Mouse (Mus musculus) neural tube, embryonic 13.5 days (tissue): ENCODE measurements around the gene Bloc1s3. TPM values are rescaled to one million over a fixed set of nuclear protein-coding genes. Genes with fewer than 3 reads are reported as not detected.
A peak's percentile ranks its signal among the peaks of the same experiment; 100 is the strongest.

Experiments
- ATAC-seq: fragments of 200-750 bp; cut with Nextera tagmentation; 2 replicates; pipeline ENCODE4 v1.8.0; 2017; ENCODE audit warnings: low read depth, mild to moderate bottlenecking, moderate TSS enrichment, moderate library complexity
- H3K27ac ChIP-seq: fragments of 300-500 bp; sonication (generic); replicated peaks from 2 replicates; pipeline ENCODE4 v1.5.1; 2015; ENCODE audit warnings: moderate library complexity, mild to moderate bottlenecking, inconsistent platforms
- H3K27me3 ChIP-seq: fragments of 300-500 bp; sonication (generic); 2 replicates; pipeline ENCODE4 v1.6.1; 2015; ENCODE audit warnings: mild to moderate bottlenecking, inconsistent platforms
- H3K36me3 ChIP-seq: fragments of 300-500 bp; sonication (generic); 2 replicates; pipeline ENCODE4 v1.6.1; 2015; ENCODE audit warnings: mild to moderate bottlenecking, inconsistent platforms
- H3K4me1 ChIP-seq: fragments of 300-500 bp; sonication (generic); replicated peaks from 2 replicates; pipeline ENCODE4 v1.6.1; 2015; ENCODE audit warnings: inconsistent platforms
- H3K4me2 ChIP-seq: fragments of 300-500 bp; sonication (generic); 2 replicates; pipeline ENCODE4 v1.6.1; 2015; ENCODE audit warnings: inconsistent platforms, mild to moderate bottlenecking, moderate library complexity
- H3K4me3 ChIP-seq: fragments of 300-500 bp; sonication (generic); 2 replicates; pipeline ENCODE4 v1.5.1; 2015; ENCODE audit warnings: mild to moderate bottlenecking, inconsistent platforms
- H3K9ac ChIP-seq: fragments of 300-500 bp; sonication (generic); 2 replicates; pipeline ENCODE4 v1.6.1; 2015; ENCODE audit warnings: moderate library complexity, mild to moderate bottlenecking, inconsistent platforms
- H3K9me3 ChIP-seq: fragments of 300-500 bp; sonication (generic); 2 replicates; pipeline ENCODE4 v1.6.1; 2016; ENCODE audit warnings: inconsistent platforms
- WGBS: fragments of 180-500 bp; shearing (Covaris S2); methylation state at CpG from one replicate; pipeline ENCODE4 v1.1.7; 2015; 5-methylcytosine and 5-hydroxymethylcytosine counted together
- polyA plus RNA-seq: library from polyadenylated mRNA; unstranded; fragments of >200 nt; fragmentation: Nextera tagmentation; extraction: Ambion mirVana; gene quantifications from 2 replicates; pipeline ENCODE4 v1.2.1, GENCODE M21; 2015

Gene Bloc1s3
- polyA plus RNA-seq: 3.5 and 3.6 TPM in 2 replicates

GRCm38 (mm10) chr7:19508150-19508923 is at the start of gene Bloc1s3, which contains the start of gene Trappc6a:
Bloc1s3 (minus strand) TSS chr7:19508367.
Trappc6a (plus strand) TSS chr7:19508395.
- no peaks in the 10 kb centered on the region for H3K27me3 ChIP-seq
- ATAC-seq: peak; percentile 95
- no peaks in the 10 kb centered on the region for H3K9me3 ChIP-seq
- peak within 1 kb of the TSS; percentile 78 for H3K27ac ChIP-seq
- H3K36me3 ChIP-seq: no peaks in the 10 kb centered on the region
- peak within 1 kb of the TSS; percentile 77 for H3K9ac ChIP-seq
- peak within 1 kb of the TSS; percentile 61 for H3K4me3 ChIP-seq
- H3K4me1 ChIP-seq: peaks cover 25% of the 10 kb centered on the region
- under 1% methylated on average over 56 of the region's 56 CpGs for WGBS
- peak within 1 kb of the TSS; percentile 84 for H3K4me2 ChIP-seq

GRCm38 (mm10) chr7:19557086-19557485 is 48.9 kb upstream of the Bloc1s3 start:
- 100% methylated on average over 2 of the region's 2 CpGs for WGBS
- H3K4me2 ChIP-seq: no peak overlapping the region
- no peak overlapping the region; the same call in 1 of the 2 replicates for H3K9ac ChIP-seq
- no peak for ATAC-seq
- H3K4me3 ChIP-seq: no peak overlapping the region
- H3K27me3 ChIP-seq: no peaks in the 10 kb centered on the region
- H3K4me1 ChIP-seq: peaks cover 69% of the 10 kb centered on the region
- H3K27ac ChIP-seq: no peak overlapping the region
- no peaks in the 10 kb centered on the region for H3K9me3 ChIP-seq
- peaks cover 24% of the 10 kb centered on the region; the same call in 1 of the 2 replicates for H3K36me3 ChIP-seq

- no peaks in the 10 kb centered on the region for H3K9me3 ChIP-seq
- no peak overlapping the region for H3K4me2 ChIP-seq
- H3K4me3 ChIP-seq: no peak overlapping the region
- peaks cover 24% of the 10 kb centered on the region; the same call in 1 of the 2 replicates for H3K36me3 ChIP-seq
- no peak for ATAC-seq
- no peaks in the 10 kb centered on the region for H3K27me3 ChIP-seq
- 87% methylated on average over 1 of the region's 1 CpGs for WGBS
- H3K27ac ChIP-seq: no peak overlapping the region
- 0 out of 2 replicates have a peak overlapping the region, but pooled peaks have one; percentile 17 for H3K9ac ChIP-seq
- peaks cover 55% of the 10 kb centered on the region for H3K4me1 ChIP-seq
These were observed 46.0 kb upstream of the Bloc1s3 start for GRCm38 (mm10) chr7:19554168-19554567.

- no peak for ATAC-seq
- Histone ChIP-seq H3K9me3 (no peaks in the 10 kb centered on the region), H3K9ac (no peak overlapping the region), H3K27me3 (no peaks in the 10 kb centered on the region), H3K27ac (peak overlapping the region; percentile 56; the same call in 1 of the 2 replicates), H3K36me3 (peaks cover 24% of the 10 kb centered on the region; the same call in 1 of the 2 replicates), H3K4me1 (peaks cover 45% of the 10 kb centered on the region), H3K4me2 (no peak overlapping the region), H3K4me3 (no peak overlapping the region)
- WGBS: 39% methylated on average over 2 of the region's 2 CpGs
These were observed 44.3 kb upstream of the Bloc1s3 start for GRCm38 (mm10) chr7:19552443-19552842.

GRCm38 (mm10) chr7:19551634-19552033 is 43.5 kb upstream of the Bloc1s3 start:
- WGBS: 72% methylated on average over 5 of the region's 5 CpGs
- Histone ChIP-seq H3K27me3 (no peaks in the 10 kb centered on the region), H3K4me3 (no peak overlapping the region), H3K27ac (0 out of 2 replicates have a peak overlapping the region, but pooled peaks have one; percentile 18), H3K4me2 (no peak overlapping the region), H3K4me1 (peaks cover 46% of the 10 kb centered on the region), H3K9ac (no peak overlapping the region), H3K9me3 (no peaks in the 10 kb centered on the region), H3K36me3 (peaks cover 24% of the 10 kb centered on the region; the same call in 1 of the 2 replicates)
- ATAC-seq: no peak

GRCm38 (mm10) chr7:19549394-19549793 is 41.2 kb upstream of the Bloc1s3 start:
- H3K4me2 ChIP-seq: no peak overlapping the region
- 91% methylated on average over 10 of the region's 10 CpGs for WGBS
- H3K27me3 ChIP-seq: no peaks in the 10 kb centered on the region
- H3K9me3 ChIP-seq: no peaks in the 10 kb centered on the region
- H3K4me1 ChIP-seq: peaks cover 53% of the 10 kb centered on the region
- no peak for ATAC-seq
- no peak overlapping the region for H3K9ac ChIP-seq
- H3K4me3 ChIP-seq: no peak overlapping the region
- H3K36me3 ChIP-seq: 0 out of 2 replicates have a peak, but pooled peaks cover 11% of the 10 kb centered on the region
- no peak overlapping the region for H3K27ac ChIP-seq

- H3K9me3 ChIP-seq: no peaks in the 10 kb centered on the region
- H3K4me1 ChIP-seq: peaks cover 45% of the 10 kb centered on the region
- H3K4me3 ChIP-seq: no peak overlapping the region
- 77% methylated on average over 2 of the region's 2 CpGs for WGBS
- no peak overlapping the region for H3K4me2 ChIP-seq
- no peak overlapping the region for H3K27ac ChIP-seq
- H3K36me3 ChIP-seq: no peaks in the 10 kb centered on the region
- ATAC-seq: no peak
- H3K27me3 ChIP-seq: no peaks in the 10 kb centered on the region
- H3K9ac ChIP-seq: no peak overlapping the region
These were observed 39.3 kb upstream of the Bloc1s3 start for GRCm38 (mm10) chr7:19547344-19547969.

GRCm38 (mm10) chr7:19546007-19546406 is 37.8 kb upstream of the Bloc1s3 start:
- Histone ChIP-seq H3K4me3 (no peak overlapping the region), H3K4me1 (peaks cover 46% of the 10 kb centered on the region), H3K9ac (no peak overlapping the region), H3K9me3 (no peaks in the 10 kb centered on the region), H3K27ac (no peak overlapping the region), H3K4me2 (no peak overlapping the region), H3K36me3 (no peaks in the 10 kb centered on the region), H3K27me3 (no peaks in the 10 kb centered on the region)
- no peak for ATAC-seq
- 66% methylated on average over 3 of the region's 3 CpGs for WGBS

GRCm38 (mm10) chr7:19543584-19543983 is 35.4 kb upstream of the Bloc1s3 start:
- no peaks in the 10 kb centered on the region for H3K9me3 ChIP-seq
- ATAC-seq: no peak
- peaks cover 50% of the 10 kb centered on the region for H3K4me1 ChIP-seq
- H3K27me3 ChIP-seq: no peaks in the 10 kb centered on the region
- H3K27ac ChIP-seq: no peak overlapping the region
- no peak overlapping the region for H3K4me2 ChIP-seq
- H3K36me3 ChIP-seq: no peaks in the 10 kb centered on the region
- WGBS: 68% methylated on average over 6 of the region's 6 CpGs
- H3K4me3 ChIP-seq: no peak overlapping the region
- H3K9ac ChIP-seq: no peak overlapping the region

GRCm38 (mm10) chr7:19542155-19542691 is 34.1 kb upstream of the Bloc1s3 start:
- H3K4me1 ChIP-seq: peaks cover 47% of the 10 kb centered on the region
- H3K9ac ChIP-seq: no peak overlapping the region
- no peaks in the 10 kb centered on the region for H3K9me3 ChIP-seq
- peak; percentile 87 for ATAC-seq
- H3K4me3 ChIP-seq: no peak overlapping the region
- H3K27me3 ChIP-seq: no peaks in the 10 kb centered on the region
- H3K36me3 ChIP-seq: no peaks in the 10 kb centered on the region
- H3K4me2 ChIP-seq: no peak overlapping the region
- H3K27ac ChIP-seq: peak overlapping the region; percentile 73
- 58% methylated on average over 8 of the region's 8 CpGs for WGBS

GRCm38 (mm10) chr7:19541681-19542154 is 33.6 kb upstream of the Bloc1s3 start:
- 65% methylated on average over 7 of the region's 7 CpGs for WGBS
- peak overlapping the region; percentile 73 for H3K27ac ChIP-seq
- H3K9me3 ChIP-seq: no peaks in the 10 kb centered on the region
- no peak overlapping the region for H3K9ac ChIP-seq
- no peak overlapping the region for H3K4me2 ChIP-seq
- H3K27me3 ChIP-seq: no peaks in the 10 kb centered on the region
- no peaks in the 10 kb centered on the region for H3K36me3 ChIP-seq
- peaks cover 44% of the 10 kb centered on the region for H3K4me1 ChIP-seq
- H3K4me3 ChIP-seq: no peak overlapping the region
- ATAC-seq: peak; percentile 44; the same call in 1 of the 2 replicates
